Mouse (Mus musculus) embryonic fibroblast, embryonic 13.5 days (primary cell): Measurements from ENCODE around the gene Zfyve27.

Experiments
- CTCF ChIP-seq: IDR thresholded peaks from 2 replicates; pipeline ENCODE4 v1.5.1; 2011; ENCODE audit warnings: mild to moderate bottlenecking, control low read depth, low read length, moderate library complexity, borderline replicate concordance; ENCODE audit not compliant: insufficient read depth
- POLR2A ChIP-seq: IDR thresholded peaks from 2 replicates; pipeline ENCODE4 v1.6.1; 2011; ENCODE audit warnings: low read depth, mild to moderate bottlenecking, control low read depth, low read length, moderate library complexity

GRCm38 (mm10) chr19:42179356-42179755 lies 15.6 kb downstream of the Zfyve27 start:
- no peak for TF ChIP-seq CTCF
- no peak for TF ChIP-seq POLR2A
